Mouse (Mus musculus) adrenal gland (tissue): ENCODE results near the gene Fiz1.

Experiments
- intact Hi-C: fragments of 180-260 bp; cut with DNase I; formaldehyde crosslinking; loops from one replicate; pipeline ENCODE4 v1.15.1; 2025
- long read RNA-seq, 2 experiments: library from polyadenylated mRNA; unstranded; transcript quantifications; one replicate each; pipeline ENCODE4 v2.0.0; 2020; ENCODE audit warnings: borderline replicate concordance in 1 of 2; ENCODE audit not compliant: insufficient replicate concordance in 1 of 2

The Fiz1 gene
- long read RNA-seq, experiment 1, transcript Fiz1-201 (3 exons, 2,546 nt): major isoform, 5 of 10 reads
- long read RNA-seq, experiment 1, partial matches to known transcripts: 1 of 10 reads
- long read RNA-seq, experiment 1, other reads (novel, unspliced or antisense): 1 of 10 reads
- long read RNA-seq, experiment 2, transcript Fiz1-201 (3 exons, 2,546 nt): major isoform, 10 of 21 reads
- long read RNA-seq, experiment 2, partial matches to known transcripts: 4 of 21 reads
- long read RNA-seq, experiment 2, other reads (novel, unspliced or antisense): 2 of 21 reads

DNA sequence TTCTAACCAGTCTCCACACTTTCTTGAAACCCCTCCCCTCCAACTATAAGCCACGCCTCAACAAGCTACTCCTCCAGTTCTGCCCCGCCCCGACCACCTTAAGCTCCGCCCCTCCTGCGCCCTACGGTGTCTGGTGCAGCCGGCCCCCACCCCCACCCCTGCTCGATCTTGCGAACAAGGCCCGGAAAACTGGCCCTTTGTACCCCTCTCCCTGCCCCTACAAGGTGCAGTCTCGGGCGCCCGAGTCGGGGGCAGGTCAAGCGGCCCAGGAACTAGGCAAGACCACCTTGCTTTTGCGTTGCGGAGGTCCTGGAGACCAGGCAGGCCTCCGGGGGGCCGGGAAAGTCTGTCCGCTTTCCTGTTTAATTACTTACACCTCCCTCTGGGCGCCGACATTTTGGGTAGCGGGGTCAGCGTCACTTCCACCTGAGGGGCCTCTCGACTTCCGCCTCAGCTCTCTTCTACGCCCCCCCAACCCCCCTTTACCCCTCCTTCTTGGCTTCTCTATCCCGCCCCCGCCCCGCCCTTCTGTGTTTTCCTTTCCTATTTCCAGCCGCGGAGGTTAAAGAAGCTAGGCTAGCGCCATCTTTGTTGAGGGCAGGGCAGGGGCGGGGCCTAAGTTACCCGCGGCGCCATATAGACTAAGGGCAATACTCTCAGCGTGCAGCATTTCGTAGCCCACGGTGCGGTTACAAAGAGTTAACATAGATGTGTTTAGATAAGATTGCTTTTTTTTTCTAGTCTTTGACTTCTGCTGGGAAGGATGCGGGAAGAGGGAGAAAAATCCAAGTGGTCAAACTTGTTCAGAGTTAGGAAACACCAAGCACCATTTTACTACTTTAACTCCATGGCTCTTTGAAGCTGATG, at the start of gene Fiz1, which contains the start of gene Zfp524:
TSS of gene Fiz1 (minus strand) at position 447 of the 867 bp plus-strand sequence.
TSS of gene Zfp524 (plus strand) at position 165 of the 867 bp plus-strand sequence.
- intact Hi-C loops: no loop called here

DNA sequence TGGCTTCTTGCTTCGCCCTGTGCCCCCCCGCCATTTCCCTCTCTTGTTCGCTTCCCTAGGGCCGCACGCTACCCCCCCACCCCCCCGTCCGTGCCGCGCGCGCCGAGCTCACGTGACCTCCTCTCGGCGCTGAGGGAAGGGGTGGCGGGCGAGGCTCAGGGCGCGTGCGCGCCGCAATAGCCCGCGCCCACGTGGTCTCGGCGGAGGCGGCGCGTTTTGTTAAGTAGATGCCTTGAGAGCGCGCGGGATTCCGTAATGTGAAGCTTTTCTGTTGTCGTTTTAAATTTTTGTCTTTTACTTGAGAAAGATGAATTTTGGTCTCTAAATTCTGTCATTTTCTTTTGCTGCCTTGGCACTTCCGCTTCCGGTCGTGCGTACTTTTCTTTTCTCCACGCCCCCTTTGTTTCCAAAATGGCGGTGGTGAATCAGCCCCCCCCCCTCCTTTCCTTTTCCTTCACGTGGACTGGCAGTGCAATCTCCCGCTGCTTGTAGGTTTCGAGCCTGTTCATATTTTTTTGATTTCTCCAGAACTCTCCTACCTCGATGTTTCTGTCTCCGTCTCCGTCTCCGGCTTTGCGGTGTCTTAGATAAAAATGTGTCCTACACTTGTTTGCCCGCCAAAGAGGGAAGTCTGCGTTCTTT, 48.0 kb upstream of the Fiz1 start:
- intact Hi-C loops: no loop called here

DNA sequence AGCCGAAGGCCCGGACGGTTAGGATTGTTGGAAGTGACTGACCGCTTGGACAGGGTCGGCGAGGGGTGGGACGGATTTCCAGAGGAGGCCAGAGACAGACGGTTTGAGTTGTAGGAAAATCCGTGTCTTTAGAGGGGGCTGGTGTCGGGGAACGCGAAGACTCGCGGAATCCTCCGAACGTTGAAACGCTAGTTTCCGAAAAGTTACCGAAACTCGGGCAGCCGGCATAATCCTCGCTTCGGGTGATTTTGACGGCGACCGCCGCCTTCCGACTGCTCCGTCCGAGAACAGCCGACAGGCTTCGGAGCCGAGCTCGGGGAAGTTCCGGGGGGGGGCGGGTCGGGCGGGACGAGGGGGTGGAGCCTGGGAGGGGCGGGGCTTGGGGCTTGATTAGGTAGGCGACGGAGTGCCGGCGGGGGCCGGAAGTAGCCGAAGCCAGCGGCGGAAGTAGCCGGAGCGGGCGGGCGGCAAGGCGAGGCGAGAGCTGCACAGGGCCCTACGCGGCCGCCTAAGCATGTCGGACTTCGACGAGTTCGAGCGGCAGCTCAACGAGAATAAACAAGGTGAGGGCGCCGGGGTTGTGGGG, 47.4 kb upstream of the Fiz1 start, which contains the start of gene U2af2:
TSS of gene U2af2 (plus strand) at position 370 of the 586 bp plus-strand sequence.
- intact Hi-C loops: no loop called here

DNA sequence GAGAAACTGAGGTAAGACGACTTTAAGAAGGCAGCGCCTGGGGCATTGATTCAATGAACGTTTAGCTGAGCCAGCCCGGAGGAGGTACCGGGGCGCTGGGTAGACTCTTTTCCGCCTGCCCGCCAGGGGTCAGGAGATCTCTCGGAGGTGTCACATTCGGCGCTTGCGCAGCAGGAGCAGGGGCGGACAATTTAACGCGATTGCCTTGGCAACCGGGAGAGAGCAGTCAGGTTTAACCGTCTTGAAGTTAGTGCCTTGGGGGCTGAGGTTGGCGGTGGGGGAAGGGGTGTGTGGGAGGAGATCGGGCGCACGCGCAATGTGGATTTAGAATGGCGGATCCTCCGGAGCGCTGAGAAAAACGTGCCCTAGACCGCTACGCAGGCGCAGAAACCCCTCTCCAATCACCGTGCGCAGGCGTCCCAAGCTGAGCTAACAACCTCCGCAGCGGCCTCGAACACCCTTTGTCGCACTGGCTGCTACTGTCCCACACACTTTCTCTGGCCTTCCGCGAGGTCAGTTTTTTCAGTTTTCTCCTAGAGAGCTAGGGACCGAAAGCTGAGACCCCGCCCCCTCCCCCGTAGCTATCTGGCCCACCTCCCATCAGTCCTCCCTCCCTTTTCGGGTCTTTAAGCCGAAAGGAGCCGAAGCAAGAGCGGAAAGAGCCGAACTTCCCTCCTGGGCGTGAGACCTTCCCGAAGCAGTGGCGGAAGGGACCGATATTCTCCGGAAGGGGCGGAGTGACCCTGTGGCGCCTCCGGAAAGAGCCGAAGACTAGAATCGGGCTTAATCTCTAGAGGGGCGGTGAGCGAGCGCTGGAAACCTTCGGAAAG, 46.7 kb upstream of the Fiz1 start:
- intact Hi-C loops: no loop called here

DNA sequence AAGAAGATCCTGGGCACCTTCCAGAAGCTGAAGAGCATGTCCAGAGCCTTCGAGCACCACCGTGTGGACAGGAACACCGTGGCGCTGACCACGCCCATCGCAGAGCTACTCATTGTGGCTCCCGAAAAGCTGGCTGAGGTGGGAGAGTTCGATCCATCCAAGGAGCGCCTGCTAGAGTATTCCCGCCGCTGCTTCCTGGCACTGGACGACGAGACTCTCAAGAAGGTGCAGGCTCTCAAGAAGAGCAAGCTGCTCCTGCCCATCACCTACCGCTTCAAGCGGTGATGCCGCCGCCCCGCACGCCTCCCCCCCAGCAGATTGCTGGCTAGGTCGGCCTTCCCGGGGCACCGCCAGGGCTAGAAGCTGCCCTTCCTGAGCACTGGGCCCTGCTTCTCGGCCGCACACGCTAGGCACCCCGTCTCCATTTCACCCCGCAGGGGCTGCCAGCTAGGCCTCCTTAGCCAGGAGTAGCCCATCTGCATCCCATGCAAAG, 45.8 kb upstream of the Fiz1 start:
- intact Hi-C loops: no loop called here

DNA sequence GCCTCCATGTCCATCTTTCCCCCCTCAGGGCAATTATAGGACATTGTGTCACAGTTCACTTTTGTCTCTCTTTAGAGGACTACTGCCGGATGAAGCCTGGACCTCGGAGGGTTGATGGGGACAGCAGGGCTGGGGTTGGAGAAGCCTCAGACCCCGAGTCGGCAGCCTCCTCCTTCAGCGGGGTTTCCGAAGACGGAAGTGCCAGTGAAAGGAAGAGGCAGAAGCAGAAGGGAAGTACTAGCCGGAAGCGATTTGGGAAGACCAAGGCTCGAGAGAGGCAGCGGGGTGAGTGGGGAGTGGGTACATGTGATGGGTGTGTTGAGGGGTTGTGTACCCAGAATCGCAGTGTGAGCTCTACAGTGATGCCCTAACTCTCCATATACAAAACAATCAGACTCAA, 44.9 kb upstream of the Fiz1 start:
- intact Hi-C loops: no loop called here

DNA sequence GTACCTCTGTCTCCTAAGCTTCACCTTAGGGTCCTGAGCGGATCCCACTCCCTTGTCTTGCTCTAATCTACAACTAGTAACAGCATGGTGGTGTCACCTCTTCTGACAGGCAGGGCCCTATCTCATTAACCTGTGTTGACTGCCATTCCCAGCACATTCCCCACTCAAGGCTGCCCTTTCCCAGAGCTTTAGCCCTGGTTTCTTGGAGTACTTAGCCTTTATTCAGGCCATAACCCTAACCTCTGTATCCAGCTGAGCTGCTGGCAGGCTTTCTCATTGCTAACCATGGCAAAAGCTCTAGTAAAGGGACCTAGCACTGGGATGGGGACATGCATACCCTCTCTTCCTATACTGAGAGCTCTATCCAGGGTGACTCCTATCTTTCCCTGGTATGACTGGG, 44.1 kb upstream of the Fiz1 start:
- intact Hi-C loops: no loop called here

DNA sequence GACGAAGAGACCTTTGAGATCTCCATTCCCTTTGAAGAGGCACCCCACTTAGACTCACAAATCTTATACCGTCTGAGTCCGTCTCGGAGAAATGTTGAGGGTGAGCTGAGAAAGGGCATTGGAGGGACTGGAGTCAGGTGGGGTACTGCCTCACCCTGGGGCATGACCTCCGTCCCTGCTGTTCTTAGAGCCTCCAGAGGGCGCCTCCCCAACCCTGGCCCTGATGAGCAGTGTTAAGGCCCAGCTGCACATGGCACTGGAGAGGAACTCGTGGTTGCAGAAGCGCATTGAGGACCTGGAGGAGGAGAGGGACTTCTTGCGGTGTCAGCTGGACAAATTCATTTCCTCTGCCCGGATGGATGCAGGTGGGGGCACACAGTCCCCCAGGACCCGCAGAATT, 43.3 kb upstream of the Fiz1 start:
- intact Hi-C loops: no loop called here

DNA sequence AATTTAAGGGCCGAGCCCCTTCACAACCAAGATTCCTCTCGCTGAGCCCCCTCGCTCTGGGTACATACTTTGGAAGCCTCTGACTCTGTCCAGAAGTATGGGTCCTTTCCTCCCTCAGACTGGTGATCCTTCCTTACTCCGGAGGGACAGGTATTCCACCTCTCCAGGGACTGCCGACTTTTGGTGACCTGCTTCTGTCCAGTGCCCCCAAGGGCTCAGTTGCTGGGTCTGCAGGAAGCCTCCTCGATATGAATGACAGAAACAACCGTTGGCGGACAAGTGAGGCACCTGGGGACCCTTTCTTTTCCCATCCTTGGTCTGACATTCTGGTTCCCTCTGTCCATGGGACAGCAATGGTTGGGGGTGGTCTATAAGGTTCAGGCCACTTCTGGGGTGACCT, 42.9 kb upstream of the Fiz1 start:
- intact Hi-C loops: no loop called here

DNA sequence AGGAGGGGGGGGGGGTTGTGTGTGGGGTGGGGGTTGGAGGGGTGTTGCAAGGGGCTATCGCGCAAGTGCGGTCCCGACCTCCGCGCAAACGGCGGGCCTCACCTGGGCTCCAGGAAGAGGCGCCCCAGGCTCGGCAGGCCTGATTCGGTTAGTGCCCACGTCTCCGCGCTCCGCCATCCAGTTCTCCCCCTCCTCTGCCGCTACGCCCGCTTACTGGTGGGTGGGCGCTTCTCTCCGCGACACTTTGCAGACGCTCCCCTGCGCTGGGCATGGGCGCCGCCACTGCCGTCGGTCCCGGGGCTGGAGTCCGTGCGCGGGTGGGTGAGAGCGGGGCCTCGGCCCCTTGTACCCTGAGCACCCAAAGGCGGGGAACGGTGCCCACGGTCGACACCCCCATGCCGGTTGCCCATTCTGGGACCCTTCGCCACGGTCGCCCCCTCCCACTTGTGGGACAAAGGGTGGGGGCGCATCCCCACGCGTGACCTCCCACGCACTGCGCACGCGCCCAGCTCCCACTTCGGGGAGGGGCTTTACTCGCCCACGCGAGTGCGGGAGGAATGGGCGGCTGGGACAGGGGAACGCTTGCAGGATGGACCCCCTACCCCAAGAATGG, 42.3 kb upstream of the Fiz1 start:
- intact Hi-C loops: no loop called here

DNA sequence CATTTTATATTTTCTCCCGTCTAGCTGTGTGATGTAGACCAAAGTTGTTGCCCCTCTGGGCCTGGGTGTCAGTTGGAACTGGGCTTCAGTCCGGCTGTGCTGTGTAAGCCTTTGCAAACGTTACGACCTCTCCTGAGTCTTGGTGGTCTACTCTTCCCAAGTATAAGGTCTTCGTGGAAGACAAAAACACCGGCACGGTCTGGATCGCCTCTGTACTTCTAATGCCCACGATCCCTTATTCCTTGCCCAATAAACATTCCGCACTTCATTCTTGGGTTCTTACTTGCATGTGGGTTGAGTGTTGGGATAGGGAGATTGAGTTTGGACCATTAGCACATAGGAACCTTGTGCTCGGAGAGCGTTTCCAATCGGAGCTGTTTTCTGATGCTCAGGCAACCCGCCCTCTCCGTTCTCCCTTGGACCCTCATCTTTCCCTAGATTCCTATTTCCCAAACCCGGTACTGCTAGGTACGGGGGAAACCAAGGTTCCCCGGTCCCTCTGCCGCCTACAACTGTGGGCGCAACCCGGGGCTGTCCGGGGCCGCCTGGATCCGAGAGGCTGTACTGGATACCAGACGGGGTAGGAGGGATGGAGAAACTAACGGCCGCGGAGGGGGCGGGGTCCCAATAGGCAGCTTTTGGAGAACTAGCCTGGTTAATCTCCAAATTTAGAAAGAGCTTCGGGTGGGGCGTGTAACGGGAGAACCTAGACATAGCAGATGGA, 39.1 kb upstream of the Fiz1 start:
- intact Hi-C loops: loop anchor here (5.0 kb wide), 1 partner anchor 56 kb away; the partner anchor contains the start of gene Zfp579

DNA sequence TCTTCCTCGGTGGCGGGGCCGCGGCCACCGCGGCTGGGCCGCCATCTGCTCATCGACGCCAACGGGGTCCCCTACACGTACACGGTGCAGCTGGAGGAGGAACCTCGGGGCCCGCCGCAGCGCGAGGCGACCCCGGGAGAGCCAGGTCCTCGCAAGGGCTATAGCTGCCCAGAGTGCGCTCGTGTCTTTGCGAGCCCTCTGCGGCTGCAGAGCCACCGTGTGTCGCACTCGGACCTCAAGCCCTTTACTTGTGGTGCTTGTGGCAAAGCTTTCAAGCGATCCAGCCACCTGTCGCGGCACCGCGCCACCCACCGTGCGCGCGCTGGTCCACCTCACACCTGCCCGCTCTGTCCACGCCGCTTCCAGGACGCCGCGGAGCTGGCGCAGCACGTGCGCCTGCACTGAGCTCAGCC, 38.4 kb upstream of the Fiz1 start:
- intact Hi-C loops: loop anchor here (5.0 kb wide), 1 partner anchor 56 kb away; the partner anchor contains the start of gene Zfp579

DNA sequence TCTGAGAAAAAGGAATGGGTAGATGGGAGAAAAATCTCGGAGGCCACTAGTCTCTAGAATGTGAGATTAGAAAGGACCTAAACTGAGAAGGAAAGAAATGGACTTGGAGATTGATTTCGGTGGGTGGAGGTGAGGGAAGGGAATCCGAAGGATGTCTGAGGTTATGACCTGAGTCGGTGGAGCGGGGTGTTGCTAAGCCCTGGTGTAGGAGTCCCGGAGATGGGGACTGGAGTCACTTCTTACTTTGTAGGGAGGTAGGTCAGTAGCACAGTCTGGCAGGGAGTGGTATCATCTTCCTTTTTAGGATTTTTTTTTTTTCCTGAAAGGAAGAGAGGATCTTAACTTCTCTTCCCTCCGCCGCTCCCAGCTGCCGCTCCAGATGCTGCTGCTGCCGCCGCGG, 37.9 kb upstream of the Fiz1 start:
- intact Hi-C loops: loop anchor here (5.0 kb wide), 1 partner anchor 55 kb away; the partner anchor contains the start of gene Zfp579

DNA sequence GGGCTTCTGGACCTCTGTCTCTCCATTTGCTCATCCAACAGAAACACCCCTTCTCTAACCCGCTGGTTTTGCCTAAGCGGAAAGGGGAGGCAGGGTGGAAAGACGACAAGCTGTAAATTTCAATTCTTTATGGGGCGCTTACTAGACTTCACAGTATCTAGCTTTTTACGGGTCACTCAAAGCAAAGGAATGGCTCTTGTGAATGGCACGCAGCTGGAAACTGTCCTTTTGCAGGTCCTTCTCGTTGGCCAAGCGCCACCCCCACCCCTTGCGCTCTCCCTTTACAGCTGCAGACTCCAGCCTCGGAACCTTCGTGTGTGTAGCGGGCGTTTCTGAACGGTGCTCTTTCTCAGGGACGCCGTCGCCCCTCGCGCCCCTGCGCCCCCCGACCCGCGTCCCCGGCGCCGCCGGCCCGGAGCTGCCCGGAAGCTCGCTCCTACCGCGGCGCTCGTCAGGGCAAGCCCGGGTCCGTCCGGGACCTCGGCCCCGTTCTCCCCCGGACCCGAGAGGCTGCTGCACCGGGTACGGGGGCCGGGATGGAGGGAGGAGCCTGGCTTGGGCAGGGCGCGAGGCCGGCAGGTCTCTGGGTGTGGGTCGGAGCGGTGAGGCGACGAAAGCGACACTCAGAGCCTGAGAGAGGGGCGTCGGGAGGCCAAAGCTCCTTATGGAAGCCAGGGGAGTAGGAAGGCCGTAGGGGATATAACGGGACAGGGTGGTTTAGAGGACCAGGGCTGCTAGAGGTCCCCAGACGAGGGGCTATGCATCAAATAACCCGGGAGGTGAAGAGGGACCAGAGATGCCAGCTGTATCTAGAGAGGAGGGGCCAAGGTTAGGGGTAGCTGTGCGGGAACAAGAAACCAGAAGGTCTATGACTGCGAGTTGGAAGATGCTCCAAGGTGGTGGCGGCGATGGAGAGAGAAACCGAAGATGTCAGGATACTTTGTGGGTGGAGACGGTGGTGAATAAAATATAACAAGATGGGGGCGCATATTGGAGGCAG, 37.0 kb upstream of the Fiz1 start, which contains the start of gene Zfp580:
TSS of gene Zfp580 (plus strand) at position 346 of the 1,000 bp plus-strand sequence.
- intact Hi-C loops: loop anchor here (5.0 kb wide), 1 partner anchor 54 kb away; the partner anchor contains the start of gene Zfp579

DNA sequence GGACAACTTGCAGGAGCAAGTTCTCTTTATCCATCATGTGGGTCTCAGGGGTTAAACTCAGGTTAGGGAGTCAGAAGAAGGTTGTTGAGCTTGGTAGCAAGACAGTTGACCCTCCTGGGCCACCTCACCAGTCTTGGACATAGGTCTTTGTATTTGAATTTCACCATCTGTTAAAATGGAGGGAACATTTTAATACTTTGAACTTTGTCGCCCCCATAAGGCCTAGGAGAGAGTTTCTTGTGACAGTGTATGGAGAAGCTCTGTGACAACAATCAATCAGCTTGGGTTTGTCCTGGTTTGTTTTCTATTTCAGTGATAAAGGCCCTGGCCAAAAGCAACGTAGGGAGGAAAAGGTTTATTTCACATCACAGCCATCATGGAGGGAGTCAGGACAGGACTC, 32.8 kb upstream of the Fiz1 start:
- intact Hi-C loops: loop anchor here (2.0 kb wide), 1 partner anchor 105 kb away; no protein-coding TSS in a partner anchor

DNA sequence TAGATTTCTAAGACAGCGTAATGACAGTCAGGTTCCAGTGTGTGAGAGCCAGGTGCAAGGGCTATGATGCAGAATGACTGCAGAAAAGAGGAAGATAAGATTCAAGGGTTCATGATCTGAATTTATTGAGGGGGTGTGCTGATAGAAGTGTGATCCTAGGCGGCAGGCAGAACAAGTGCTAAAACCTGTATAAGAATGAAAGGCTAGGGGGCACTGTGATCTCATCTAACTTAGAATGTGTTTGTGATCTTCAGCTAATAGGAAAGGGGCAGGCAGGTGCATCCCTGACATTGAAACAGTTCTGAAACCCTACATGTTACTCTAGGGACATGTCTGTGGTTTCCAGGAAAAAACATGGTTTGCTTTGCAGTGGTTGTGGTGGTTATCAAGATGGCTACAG, 31.6 kb upstream of the Fiz1 start:
- intact Hi-C loops: loop anchor here (2.0 kb wide), 1 partner anchor 103 kb away; no protein-coding TSS in a partner anchor

DNA sequence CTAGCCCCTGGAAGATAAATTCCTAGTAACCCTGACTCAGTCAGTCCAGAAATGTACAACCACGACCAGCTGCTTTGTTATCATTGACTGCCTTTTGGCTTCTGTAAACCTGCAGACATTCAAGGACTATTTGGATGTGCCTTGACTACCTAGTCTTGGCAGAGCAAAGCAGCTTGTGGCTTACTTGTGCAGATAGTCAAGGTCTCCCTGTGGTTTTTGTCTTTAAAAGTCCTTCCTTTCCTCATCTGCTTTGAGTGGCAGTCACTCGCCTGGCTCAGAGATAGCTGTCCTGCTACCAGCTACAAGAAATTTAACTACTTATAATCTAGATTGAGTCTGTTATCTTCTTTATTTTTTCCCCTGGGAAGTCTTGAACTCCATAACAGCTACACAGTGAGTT, 30.5 kb upstream of the Fiz1 start:
- intact Hi-C loops: no loop called here

DNA sequence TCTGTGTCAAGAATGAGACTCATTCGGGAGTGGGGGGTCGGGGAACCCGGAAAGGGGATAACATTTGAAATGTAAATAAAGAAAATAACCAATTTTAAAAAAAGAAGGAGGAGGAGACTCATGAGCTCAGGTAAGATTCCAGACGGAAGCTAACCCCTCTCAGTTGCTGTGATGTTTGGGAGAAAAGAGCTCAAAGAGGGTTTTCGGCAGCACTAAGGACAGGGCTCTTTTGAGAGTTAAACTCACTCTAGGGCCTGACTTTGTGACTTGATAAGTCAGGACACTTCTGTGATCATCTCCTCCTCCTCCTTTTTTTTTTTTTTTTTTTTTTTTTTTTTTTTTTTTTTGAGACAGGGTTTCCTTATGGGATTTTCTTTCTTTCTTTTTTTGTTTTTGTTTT, 24.4 kb upstream of the Fiz1 start:
- intact Hi-C loops: no loop called here
